Mouse (Mus musculus) hindbrain, embryonic 16.5 days (tissue): ENCODE results near the gene Stpg1. TPM values are rescaled to one million over a fixed set of nuclear protein-coding genes. Genes with fewer than 3 reads are reported as not detected.

ENCODE experiments used
- ATAC-seq: fragments of 200-750 bp; cut with Nextera tagmentation; 2 replicates; pipeline ENCODE4 v1.8.0; 2017; ENCODE audit warnings: moderate TSS enrichment, moderate library complexity
- H3K27ac ChIP-seq: fragments of 300-500 bp; sonication (generic); 2 replicates; pipeline ENCODE4 v1.5.1; 2014; ENCODE audit warnings: low read depth, mild to moderate bottlenecking, control low read depth, low read length, moderate library complexity
- H3K27me3 ChIP-seq: fragments of 300-500 bp; sonication (generic); replicated peaks from 2 replicates; pipeline ENCODE4 v1.6.1; 2014; ENCODE audit warnings: low read length; ENCODE audit not compliant: control insufficient read depth, insufficient read depth
- H3K36me3 ChIP-seq: fragments of 300-500 bp; sonication (generic); 2 replicates; pipeline ENCODE4 v1.6.1; 2014; ENCODE audit warnings: mild to moderate bottlenecking, low read length, moderate library complexity, mixed read lengths; ENCODE audit not compliant: control insufficient read depth, insufficient read depth
- H3K4me1 ChIP-seq: fragments of 300-500 bp; sonication (generic); 2 replicates; pipeline ENCODE4 v1.6.1; 2014; ENCODE audit warnings: low read depth, low read length; ENCODE audit not compliant: control insufficient read depth, insufficient read depth
- H3K4me2 ChIP-seq: fragments of 300-500 bp; sonication (generic); 2 replicates; pipeline ENCODE4 v1.6.1; 2014; ENCODE audit warnings: mild to moderate bottlenecking, low read length, control low read depth, moderate library complexity
- H3K4me3 ChIP-seq: fragments of 300-500 bp; sonication (generic); 2 replicates; pipeline ENCODE4 v1.5.1; 2014; ENCODE audit warnings: mild to moderate bottlenecking, low read length, control low read depth, moderate library complexity
- H3K9ac ChIP-seq: fragments of 300-500 bp; sonication (generic); 2 replicates; pipeline ENCODE4 v1.6.1; 2014; ENCODE audit warnings: low read depth, mild to moderate bottlenecking, control low read depth, low read length, moderate library complexity
- H3K9me3 ChIP-seq: fragments of 300-500 bp; sonication (generic); 2 replicates; pipeline ENCODE4 v1.6.1; 2014; ENCODE audit warnings: mild to moderate bottlenecking, low read length, moderate library complexity; ENCODE audit not compliant: control insufficient read depth
- WGBS: fragments of 180-500 bp; shearing (Covaris S2); extraction: QIAGEN DNeasy Blood & Tissue Kit; methylation state at CpG from one replicate; pipeline ENCODE4 v1.1.7; 2014; 5-methylcytosine and 5-hydroxymethylcytosine counted together
- polyA plus RNA-seq: library from polyadenylated mRNA; unstranded; fragments of >200 nt; fragmentation: Nextera tagmentation; extraction: Ambion mirVana; gene quantifications from 2 replicates; pipeline ENCODE4 v1.2.1, GENCODE M21; 2015

Gene Stpg1
- polyA plus RNA-seq, 1 experiment from 2014 or later, result 0.39 TPM

GRCm38 (mm10) chr4:135507547-135508350, 13.2 kb downstream of the Stpg1 start:
- Histone ChIP-seq H3K4me3 (peak overlapping the region; percentile 34), H3K36me3 (no peaks in the 10 kb centered on the region), H3K27ac (peak overlapping the region; percentile 57), H3K9ac (peak overlapping the region; percentile 55), H3K4me1 (no peaks in the 10 kb centered on the region; the same call in 1 of the 2 replicates), H3K27me3 (no peaks in the 10 kb centered on the region), H3K4me2 (peak overlapping the region; percentile 64), H3K9me3 (no peaks in the 10 kb centered on the region)
- 13% methylated on average over 22 of the region's 22 CpGs for WGBS
- ATAC-seq, result peak; percentile 92

GRCm38 (mm10) chr4:135508419-135509039, 13.9 kb downstream of the Stpg1 start:
- peak; percentile 48; the same call in 1 of the 2 replicates for ATAC-seq
- H3K4me1 ChIP-seq, result no peaks in the 10 kb centered on the region; the same call in 1 of the 2 replicates
- peak overlapping the region; percentile 53 for H3K4me2 ChIP-seq
- H3K27ac ChIP-seq, result no peak overlapping the region
- no peaks in the 10 kb centered on the region for H3K27me3 ChIP-seq
- H3K4me3 ChIP-seq, result peak overlapping the region; percentile 13; the same call in 1 of the 2 replicates
- no peaks in the 10 kb centered on the region for H3K36me3 ChIP-seq
- H3K9ac ChIP-seq, result peak overlapping the region; percentile 56
- H3K9me3 ChIP-seq, result no peaks in the 10 kb centered on the region
- 15% methylated on average over 13 of the region's 13 CpGs for WGBS

GRCm38 (mm10) chr4:135509515-135509914, 14.9 kb downstream of the Stpg1 start:
- H3K27ac ChIP-seq, result no peak overlapping the region
- WGBS, result 64% methylated on average over 12 of the region's 12 CpGs
- no peak overlapping the region for H3K9ac ChIP-seq
- no peak overlapping the region for H3K4me2 ChIP-seq
- no peak overlapping the region for H3K4me3 ChIP-seq
- H3K9me3 ChIP-seq, result no peaks in the 10 kb centered on the region
- H3K4me1 ChIP-seq, result no peaks in the 10 kb centered on the region; the same call in 1 of the 2 replicates
- no peak for ATAC-seq
- H3K27me3 ChIP-seq, result no peaks in the 10 kb centered on the region
- H3K36me3 ChIP-seq, result no peaks in the 10 kb centered on the region

GRCm38 (mm10) chr4:135513865-135514264, 19.3 kb downstream of the Stpg1 start:
- H3K27ac ChIP-seq, result no peak overlapping the region
- no peaks in the 10 kb centered on the region for H3K36me3 ChIP-seq
- no peaks in the 10 kb centered on the region for H3K27me3 ChIP-seq
- WGBS, result 88% methylated on average over 7 of the region's 7 CpGs
- no peak for ATAC-seq
- H3K9ac ChIP-seq, result no peak overlapping the region
- no peak overlapping the region for H3K4me2 ChIP-seq
- H3K4me1 ChIP-seq, result no peaks in the 10 kb centered on the region
- H3K4me3 ChIP-seq, result no peak overlapping the region
- no peaks in the 10 kb centered on the region for H3K9me3 ChIP-seq

- no peak overlapping the region for H3K4me3 ChIP-seq
- H3K36me3 ChIP-seq, result no peaks in the 10 kb centered on the region
- no peak overlapping the region for H3K27ac ChIP-seq
- no peaks in the 10 kb centered on the region for H3K27me3 ChIP-seq
- no peak overlapping the region for H3K4me2 ChIP-seq
- no peaks in the 10 kb centered on the region for H3K9me3 ChIP-seq
- no peak overlapping the region for H3K9ac ChIP-seq
- WGBS, result 71% methylated on average over 14 of the region's 14 CpGs
- ATAC-seq, result no peak
- no peaks in the 10 kb centered on the region for H3K4me1 ChIP-seq
Observed at GRCm38 (mm10) chr4:135514925-135515324, 20.3 kb downstream of the Stpg1 start.

GRCm38 (mm10) chr4:135516351-135517316, 22.0 kb downstream of the Stpg1 start:
- H3K27me3 ChIP-seq, result no peaks in the 10 kb centered on the region
- H3K9me3 ChIP-seq, result no peaks in the 10 kb centered on the region
- ATAC-seq, result no peak
- no peaks in the 10 kb centered on the region for H3K4me1 ChIP-seq
- no peak overlapping the region for H3K27ac ChIP-seq
- no peak overlapping the region for H3K4me3 ChIP-seq
- 48% methylated on average over 15 of the region's 15 CpGs for WGBS
- no peak overlapping the region for H3K4me2 ChIP-seq
- no peaks in the 10 kb centered on the region for H3K36me3 ChIP-seq
- no peak overlapping the region for H3K9ac ChIP-seq

- no peaks in the 10 kb centered on the region for H3K27me3 ChIP-seq
- no peaks in the 10 kb centered on the region for H3K9me3 ChIP-seq
- no peak overlapping the region for H3K9ac ChIP-seq
- H3K4me1 ChIP-seq, result no peaks in the 10 kb centered on the region
- no peak overlapping the region for H3K4me3 ChIP-seq
- no peak for ATAC-seq
- 84% methylated on average over 12 of the region's 12 CpGs for WGBS
- H3K36me3 ChIP-seq, result no peaks in the 10 kb centered on the region
- H3K4me2 ChIP-seq, result no peak overlapping the region
- no peak overlapping the region for H3K27ac ChIP-seq
Observed at GRCm38 (mm10) chr4:135518135-135518534, 23.5 kb downstream of the Stpg1 start.

- Histone ChIP-seq H3K27me3 (no peaks in the 10 kb centered on the region), H3K9me3 (no peaks in the 10 kb centered on the region)
- 83% methylated on average over 9 of the region's 9 CpGs for WGBS
Observed at GRCm38 (mm10) chr4:135520421-135520820, 25.8 kb downstream of the Stpg1 start.

More at GRCm38 (mm10) chr4:135520421-135520820, 25.8 kb downstream of the Stpg1 start:
- no peaks in the 10 kb centered on the region for H3K4me1 ChIP-seq
- no peak for ATAC-seq
- no peaks in the 10 kb centered on the region for H3K36me3 ChIP-seq
- H3K4me3 ChIP-seq, result no peak overlapping the region
- no peak overlapping the region for H3K9ac ChIP-seq
- no peak overlapping the region for H3K4me2 ChIP-seq
- no peak overlapping the region for H3K27ac ChIP-seq
